Mouse (Mus musculus) testis, adult 2 months (tissue): Measurements from ENCODE around the gene Ugt1a8.

Source experiments
- CTCF ChIP-seq: fragments of 200-500 bp; IDR thresholded peaks from 2 replicates; pipeline ENCODE4 v1.5.1; 2012; ENCODE audit warnings: low read depth, mild to moderate bottlenecking, inconsistent platforms, low read length, moderate library complexity; ENCODE audit not compliant: control insufficient read depth, insufficient read depth, insufficient replicate concordance
- POLR2A ChIP-seq: fragments of 200-500 bp; IDR thresholded peaks from 2 replicates; pipeline ENCODE4 v1.6.1; 2012; ENCODE audit warnings: low read depth, mild to moderate bottlenecking, inconsistent platforms, low read length, moderate library complexity; ENCODE audit not compliant: control insufficient read depth

DNA sequence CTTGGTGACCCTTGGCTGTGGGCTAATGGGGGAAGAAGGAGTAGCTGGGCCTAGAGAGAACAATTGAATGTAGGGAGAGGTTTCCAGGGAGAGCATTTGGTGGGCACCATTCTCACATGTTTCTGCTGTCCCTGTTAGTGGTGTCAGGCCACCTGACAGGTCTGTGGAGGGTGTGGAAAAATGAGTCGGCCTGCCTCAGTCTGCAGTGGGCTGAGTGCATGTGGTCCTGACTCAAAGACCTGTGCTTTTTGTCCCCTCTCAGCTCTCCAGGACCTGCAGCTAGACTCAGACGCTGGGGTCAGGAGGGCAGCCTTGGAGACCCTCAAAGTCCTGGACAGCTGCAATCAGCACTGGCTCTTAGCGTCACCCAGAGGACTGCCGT lies 172.0 kb downstream of the Ugt1a8 start:
- TF ChIP-seq CTCF (no peak), POLR2A (no peak)
